Mouse (Mus musculus) gastrocnemius, adult 18-20 months (tissue): ENCODE data around the gene Dtd1. TPM values are rescaled to one million over a fixed set of nuclear protein-coding genes. Genes with fewer than 3 reads are reported as not detected.
"Not testable (repeated sequence)": the region's sequence is repeated elsewhere in the genome, so short reads cannot be mapped to it uniquely, and the experiment has no call there.

Experiments used
- DNase-seq: peaks from one replicate; pipeline ENCODE4 v3.0.0; 2021; ENCODE audit warnings: low spot score
- long read RNA-seq, 2 experiments: library from polyadenylated mRNA; stranded (forward); transcript quantifications; one replicate each; pipeline ENCODE4 v2.0.0; 2021
- total RNA-seq, 2 experiments: library from RNA; stranded (reverse); gene quantifications; 2 replicates each; pipeline ENCODE4 v1.2.3; 2021

Dtd1 gene
- 10 to 100 TPM; 13.1 to 13.5 TPM for total RNA-seq
- long read RNA-seq, experiment 1, transcript Dtd1-201 (6 exons, 1,350 nt) = major isoform, 18 of 22 reads
- long read RNA-seq, experiment 1, partial matches to known transcripts = 2 of 22 reads
- long read RNA-seq, experiment 1, other reads (novel, unspliced or antisense) = 2 of 22 reads
- long read RNA-seq, experiment 2, transcript Dtd1-201 (6 exons, 1,350 nt) = major isoform, 24 of 25 reads
- long read RNA-seq, experiment 2, partial matches to known transcripts = 0 of 25 reads
- long read RNA-seq, experiment 2, other reads (novel, unspliced or antisense) = 1 of 25 reads

DNA sequence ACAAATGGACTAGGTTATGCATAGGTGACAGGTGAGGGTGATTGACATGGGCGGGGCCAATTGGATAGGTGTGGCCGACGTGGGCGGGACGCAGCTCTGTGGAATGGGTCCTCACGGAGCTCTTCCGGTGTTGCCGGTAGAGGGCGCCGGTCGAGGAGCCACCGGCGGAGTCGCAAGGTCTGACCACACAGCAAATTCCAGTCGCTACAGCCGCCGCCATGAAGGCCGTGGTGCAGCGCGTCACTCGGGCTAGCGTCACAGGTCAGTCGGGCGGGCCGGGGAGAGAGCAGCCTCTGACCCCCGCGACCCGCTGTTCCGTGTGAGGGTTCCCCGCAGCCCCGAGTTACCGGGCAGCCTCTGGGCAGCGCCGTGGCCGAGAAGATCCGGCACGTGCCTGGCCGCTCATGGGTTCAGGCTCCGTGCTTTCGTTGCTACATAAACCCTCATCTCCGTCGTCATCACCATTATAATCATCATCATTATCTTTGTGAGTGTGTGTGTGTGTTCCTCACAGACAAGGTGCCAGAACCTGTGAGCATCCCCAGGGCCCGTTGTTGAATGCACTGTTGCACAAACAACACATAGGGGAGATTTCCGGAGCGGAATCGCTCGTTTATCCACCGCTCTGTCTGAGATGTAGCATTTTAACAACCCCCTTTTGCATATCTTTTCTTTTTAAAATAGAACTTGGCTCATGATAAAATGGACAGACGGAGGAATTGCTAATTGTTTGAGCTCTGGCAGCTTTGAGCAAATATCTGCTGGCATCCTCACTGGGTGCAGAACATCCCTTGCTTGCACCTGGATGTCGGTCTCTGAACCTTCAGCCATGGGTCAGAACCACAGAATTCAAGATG, at the start of gene Dtd1:
Gene Dtd1 (plus strand): TSS at position 67 of the 857 bp plus-strand sequence.
- peak; percentile 88 for DNase-seq

- DNase-seq = peak; percentile 51
These were observed 49.2 kb upstream of the Dtd1 start, which contains the start of gene Rbbp9 for GRCm38 (mm10) chr2:144550529-144550928. TSS of gene Rbbp9 (minus strand) at chr2:144550869.

- no peak for DNase-seq
These were observed 45.8 kb upstream of the Dtd1 start for GRCm38 (mm10) chr2:144553905-144554304.

DNA sequence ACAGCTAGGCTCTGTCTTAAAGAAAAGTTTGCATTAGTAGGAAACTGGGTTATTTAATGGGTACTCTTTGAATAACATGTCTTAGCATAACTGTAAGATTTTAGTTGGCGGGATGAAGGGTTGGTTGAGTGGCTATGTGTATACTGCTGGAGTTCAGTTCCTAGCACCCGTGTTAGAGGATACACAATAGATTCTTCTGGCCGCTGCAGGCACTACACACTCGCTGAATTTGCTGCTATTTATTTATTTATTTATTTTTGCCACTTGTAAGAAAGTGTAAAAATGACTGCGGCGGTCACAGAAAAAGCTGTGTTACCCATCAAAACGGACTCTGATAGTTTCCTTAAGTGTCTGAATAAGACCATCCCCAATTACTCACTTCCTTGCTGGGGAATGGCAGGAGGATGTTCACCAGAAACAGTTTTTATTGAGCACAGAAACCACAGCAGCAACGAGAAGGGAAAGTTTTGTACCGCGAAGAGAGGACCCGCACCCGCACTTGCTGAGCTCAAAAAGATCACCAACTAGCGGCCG, 44.3 kb upstream of the Dtd1 start:
- no peak for DNase-seq

GRCm38 (mm10) chr2:144555820-144556552, 43.7 kb upstream of the Dtd1 start, which contains the start of gene Sec23b:
TSS of gene Sec23b (plus strand) at chr2:144556229.
- DNase-seq = peak; percentile 98

GRCm38 (mm10) chr2:144588723-144589122, 11.0 kb upstream of the Dtd1 start:
- no peak for DNase-seq

DNA sequence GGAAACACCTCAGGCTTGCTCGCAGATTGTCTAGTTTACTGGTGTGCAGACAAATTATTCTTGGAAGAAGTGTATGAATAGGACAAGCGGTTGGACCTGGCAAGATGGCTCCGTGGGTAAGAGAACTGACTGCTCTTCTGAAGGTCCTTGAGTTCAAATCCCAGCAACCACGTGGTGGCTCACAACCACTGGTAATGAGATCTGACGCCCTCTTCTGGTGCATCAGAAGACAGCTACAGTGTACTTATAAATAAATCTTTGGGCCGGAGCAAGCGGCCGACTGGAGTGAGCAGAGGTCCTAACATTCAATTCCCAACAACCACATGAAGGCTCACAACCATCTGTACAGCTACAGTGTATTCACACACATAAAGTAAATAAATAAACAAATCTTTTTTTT, 6.7 kb upstream of the Dtd1 start:
- DNase-seq = not testable (repeated sequence)

DNA sequence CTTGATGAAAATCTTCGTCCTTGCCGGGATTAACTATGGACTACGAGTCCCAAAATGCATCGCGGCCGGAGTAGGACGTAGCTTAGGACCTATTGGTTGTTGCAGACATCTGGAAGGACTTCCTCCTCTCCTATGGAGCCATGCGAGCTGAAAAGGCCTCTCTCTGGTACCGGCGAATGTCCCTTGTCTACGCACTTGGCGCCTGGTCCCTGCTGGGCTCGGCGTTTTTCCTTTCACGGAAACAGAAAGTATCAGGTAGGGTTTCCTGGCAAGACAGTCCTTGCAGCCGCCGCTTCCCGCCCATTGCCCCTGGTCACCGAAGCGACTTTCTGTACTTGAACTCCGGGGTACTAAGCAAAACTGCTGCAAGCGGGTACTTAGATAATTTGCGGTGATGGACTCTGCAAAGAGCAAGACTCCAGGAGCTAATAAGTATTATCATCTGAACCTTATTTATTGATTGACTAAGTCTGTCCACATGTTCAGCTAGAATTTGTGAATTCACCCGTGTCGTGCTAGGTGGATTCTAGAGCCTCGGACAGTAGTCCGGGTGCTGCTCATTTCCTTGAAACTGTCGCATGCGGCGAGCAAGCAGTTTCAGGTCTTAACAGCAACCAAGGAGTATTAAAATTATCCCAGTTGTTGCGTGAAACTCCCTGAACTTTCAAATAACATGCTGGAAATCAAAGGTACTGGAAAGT, 5.6 kb upstream of the Dtd1 start, which contains the start of gene Smim26:
Gene Smim26 (plus strand): TSS at position 104 of the 701 bp plus-strand sequence.
- peak; percentile 80 for DNase-seq

DNA sequence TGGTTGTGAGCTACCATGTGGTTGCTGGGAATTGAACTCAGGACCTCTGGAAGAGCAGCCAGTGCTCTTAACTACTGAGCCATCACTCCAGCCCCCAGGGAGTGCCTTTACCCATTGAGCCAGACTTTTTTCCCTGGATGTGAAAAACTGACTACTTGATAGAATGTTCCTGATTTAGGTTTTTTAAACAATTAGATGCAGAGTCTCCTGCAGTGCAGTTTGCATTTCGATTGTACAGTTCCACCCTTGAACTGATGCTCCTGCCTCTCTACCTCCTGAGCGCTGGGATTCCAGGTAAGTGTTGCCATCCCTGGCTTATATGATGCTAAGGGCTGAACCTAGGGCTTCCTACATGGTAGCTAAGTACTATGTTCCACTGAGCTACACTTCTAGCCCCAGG, 1.7 kb upstream of the Dtd1 start:
- DNase-seq = no peak

GRCm38 (mm10) chr2:144601576-144601975, 1.9 kb downstream of the Dtd1 start:
- DNase-seq = no peak

DNA sequence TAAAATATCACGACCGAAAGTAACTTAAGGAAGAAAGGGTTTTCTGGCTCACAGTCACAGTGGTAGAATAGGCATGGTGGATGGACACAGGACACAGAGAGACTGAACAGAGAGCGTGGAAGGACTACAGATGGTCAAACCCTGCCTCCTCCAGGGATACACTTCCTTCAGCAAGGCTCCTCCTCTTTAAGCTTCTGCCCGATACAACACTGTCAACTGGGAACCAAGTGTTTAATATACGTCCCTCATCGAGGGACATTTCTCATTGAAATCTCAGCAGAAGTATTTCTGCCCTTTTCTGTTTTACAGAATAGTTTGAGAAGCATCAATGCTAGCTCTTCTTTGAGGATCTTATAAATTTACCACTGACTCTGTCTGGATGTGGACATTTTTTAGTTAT, 14.3 kb downstream of the Dtd1 start:
- no peak for DNase-seq

GRCm38 (mm10) chr2:144617074-144617874, 17.6 kb downstream of the Dtd1 start:
- DNase-seq = no peak

GRCm38 (mm10) chr2:144621491-144621890, 21.8 kb downstream of the Dtd1 start:
- DNase-seq = no peak

GRCm38 (mm10) chr2:144633551-144633950, 33.9 kb downstream of the Dtd1 start:
- no peak for DNase-seq

DNA sequence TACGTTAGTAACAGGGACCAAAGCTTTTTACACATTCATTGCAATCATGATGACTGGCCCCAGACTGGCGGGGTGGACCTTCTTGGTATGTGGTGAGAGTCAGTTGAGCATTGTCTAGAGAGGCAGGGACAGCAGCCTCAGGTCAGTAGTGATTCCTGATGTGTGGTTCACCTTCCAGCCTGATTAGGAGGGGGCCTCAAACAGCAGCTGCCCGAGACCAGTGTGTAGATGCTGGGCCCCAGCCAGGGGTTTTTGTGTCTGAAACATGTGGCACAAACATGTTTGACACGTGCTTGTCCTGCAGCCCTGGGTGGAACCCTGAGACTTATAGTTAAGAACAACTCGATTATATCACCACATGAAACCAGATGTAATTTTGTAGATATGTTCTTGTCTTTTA, 34.5 kb downstream of the Dtd1 start:
- no peak for DNase-seq

GRCm38 (mm10) chr2:144634729-144635128, 35.0 kb downstream of the Dtd1 start:
- no peak for DNase-seq

- peak; percentile 40 for DNase-seq
These were observed 36.1 kb downstream of the Dtd1 start for GRCm38 (mm10) chr2:144635644-144636320.

DNA sequence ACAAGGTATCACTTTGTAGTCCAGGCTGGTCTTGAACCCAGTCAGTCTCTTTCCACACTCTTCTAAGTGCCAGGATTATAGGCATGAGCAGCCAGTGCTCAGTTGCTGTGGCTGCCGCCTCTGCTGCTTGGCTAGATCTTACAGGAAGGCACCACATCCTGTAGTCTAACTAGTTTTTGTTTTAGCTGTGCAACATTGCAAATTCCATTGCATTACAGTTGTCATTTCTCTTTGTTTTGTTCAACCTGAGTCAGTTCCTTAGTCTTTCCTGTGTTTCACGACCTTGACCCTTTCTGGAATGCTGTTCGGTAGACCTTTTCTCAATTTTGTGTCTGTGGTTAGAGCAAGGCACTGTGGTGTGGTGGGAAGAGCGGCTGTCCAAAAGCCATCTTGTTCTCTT, 37.5 kb downstream of the Dtd1 start:
- DNase-seq = no peak

- no peak for DNase-seq
These were observed 38.1 kb downstream of the Dtd1 start for GRCm38 (mm10) chr2:144637671-144638395.
